Mouse (Mus musculus) embryonic facial prominence, embryonic 11.5 days (tissue): Measurements from ENCODE around the gene Postn. TPM values are rescaled to one million over a fixed set of nuclear protein-coding genes. Genes with fewer than 3 reads are reported as not detected.

Experiments used
- ATAC-seq: fragments of 200-750 bp; cut with Nextera tagmentation; replicated peaks from 2 replicates; pipeline ENCODE4 v1.8.0; 2017; ENCODE audit warnings: low read depth; ENCODE audit not compliant: insufficient number of reproducible peaks, low FRiP score, low TSS enrichment
- DNase-seq: peaks from one replicate; pipeline ENCODE4 v3.0.0-alpha.2; 2015; ENCODE audit warnings: low spot score
- H3K27ac ChIP-seq: fragments of 300-500 bp; sonication (generic); replicated peaks from 2 replicates; pipeline ENCODE4 v1.5.1; 2014; ENCODE audit warnings: mild to moderate bottlenecking, low read depth, low read length, control low read depth
- H3K27me3 ChIP-seq: fragments of 300-500 bp; sonication (generic); 2 replicates; pipeline ENCODE4 v1.6.1; 2014; ENCODE audit warnings: mild to moderate bottlenecking, low read length, moderate library complexity, mixed read lengths; ENCODE audit not compliant: control insufficient read depth, insufficient read depth
- H3K36me3 ChIP-seq: fragments of 300-500 bp; sonication (generic); replicated peaks from 2 replicates; pipeline ENCODE4 v1.6.1; 2014; ENCODE audit warnings: low read depth, mild to moderate bottlenecking, low read length, moderate library complexity, mixed read lengths; ENCODE audit not compliant: control insufficient read depth, insufficient read depth
- H3K4me1 ChIP-seq: fragments of 300-500 bp; sonication (generic); 2 replicates; pipeline ENCODE4 v1.6.1; 2014; ENCODE audit warnings: low read length, mixed read lengths; ENCODE audit not compliant: control insufficient read depth, insufficient read depth
- H3K4me2 ChIP-seq: fragments of 300-500 bp; sonication (generic); 2 replicates; pipeline ENCODE4 v1.6.1; 2014; ENCODE audit warnings: low read depth, mild to moderate bottlenecking, control low read depth, low read length, moderate library complexity
- H3K4me3 ChIP-seq: fragments of 300-500 bp; sonication (generic); 2 replicates; pipeline ENCODE4 v1.5.1; 2014; ENCODE audit warnings: low read depth, low read length, control low read depth
- H3K9ac ChIP-seq: fragments of 300-500 bp; sonication (generic); replicated peaks from 2 replicates; pipeline ENCODE4 v1.6.1; 2014; ENCODE audit warnings: mild to moderate bottlenecking, control low read depth, low read length
- H3K9me3 ChIP-seq: fragments of 300-500 bp; sonication (generic); replicated peaks from 2 replicates; pipeline ENCODE4 v1.6.1; 2016; ENCODE audit warnings: mild to moderate bottlenecking, low read length, inconsistent platforms, mixed read lengths; ENCODE audit not compliant: control insufficient read depth
- WGBS: fragments of 180-500 bp; shearing (Covaris S2); extraction: QIAGEN DNeasy Blood & Tissue Kit; methylation state at CpG from one replicate; pipeline ENCODE4 v1.1.7; 2014; 5-methylcytosine and 5-hydroxymethylcytosine counted together
- polyA plus RNA-seq: library from polyadenylated mRNA; unstranded; fragments of >200 nt; fragmentation: Nextera tagmentation; extraction: Ambion mirVana; gene quantifications from 2 replicates; pipeline ENCODE4 v1.2.1, GENCODE M21; 2014

Gene Postn
- polyA plus RNA-seq, 1 experiment from 2014 or later = 87.5 TPM

GRCm38 (mm10) chr3:54421666-54422065, 60.8 kb downstream of the Postn start:
- no peak overlapping the region for H3K4me2 ChIP-seq
- no peak overlapping the region for H3K9ac ChIP-seq
- H3K4me3 ChIP-seq = no peak overlapping the region
- no peaks in the 10 kb centered on the region for H3K36me3 ChIP-seq
- no peaks in the 10 kb centered on the region for H3K27me3 ChIP-seq
- DNase-seq = no peak
- no peak overlapping the region for H3K27ac ChIP-seq
- no peaks in the 10 kb centered on the region for H3K4me1 ChIP-seq
- H3K9me3 ChIP-seq = no peaks in the 10 kb centered on the region
- WGBS = 94% methylated on average over 2 of the region's 2 CpGs
- no peak for ATAC-seq

GRCm38 (mm10) chr3:54424146-54424545, 63.2 kb downstream of the Postn start:
- Histone ChIP-seq H3K36me3 (no peaks in the 10 kb centered on the region), H3K27me3 (no peaks in the 10 kb centered on the region), H3K27ac (no peak overlapping the region), H3K4me1 (no peaks in the 10 kb centered on the region), H3K9ac (no peak overlapping the region), H3K9me3 (no peaks in the 10 kb centered on the region), H3K4me3 (no peak overlapping the region), H3K4me2 (no peak overlapping the region)
- 85% methylated on average over 4 of the region's 4 CpGs for WGBS
- DNase-seq (no peak), ATAC-seq (no peak)

- WGBS = 80% methylated on average over 4 of the region's 4 CpGs
- H3K9me3 ChIP-seq = no peaks in the 10 kb centered on the region
- no peak overlapping the region for H3K4me3 ChIP-seq
- H3K36me3 ChIP-seq = no peaks in the 10 kb centered on the region
- DNase-seq (no peak), ATAC-seq (no peak)
- no peak overlapping the region for H3K9ac ChIP-seq
- no peaks in the 10 kb centered on the region for H3K4me1 ChIP-seq
- no peak overlapping the region for H3K27ac ChIP-seq
- no peaks in the 10 kb centered on the region for H3K27me3 ChIP-seq
- H3K4me2 ChIP-seq = no peak overlapping the region
Measured at GRCm38 (mm10) chr3:54431663-54432062, 70.8 kb downstream of the Postn start.

GRCm38 (mm10) chr3:54432167-54432566, 71.3 kb downstream of the Postn start:
- H3K36me3 ChIP-seq = no peaks in the 10 kb centered on the region
- H3K9me3 ChIP-seq = no peaks in the 10 kb centered on the region
- no peak overlapping the region for H3K9ac ChIP-seq
- no peak overlapping the region for H3K4me3 ChIP-seq
- no peaks in the 10 kb centered on the region for H3K4me1 ChIP-seq
- H3K27ac ChIP-seq = no peak overlapping the region
- DNase-seq (no peak), ATAC-seq (no peak)
- no peaks in the 10 kb centered on the region for H3K27me3 ChIP-seq
- no peak overlapping the region for H3K4me2 ChIP-seq
- 69% methylated on average over 6 of the region's 6 CpGs for WGBS

- 65% methylated on average over 4 of the region's 4 CpGs for WGBS
- Histone ChIP-seq H3K4me2 (no peak overlapping the region), H3K9ac (no peak overlapping the region), H3K27me3 (no peaks in the 10 kb centered on the region), H3K27ac (no peak overlapping the region), H3K36me3 (no peaks in the 10 kb centered on the region), H3K4me1 (no peaks in the 10 kb centered on the region), H3K9me3 (no peaks in the 10 kb centered on the region), H3K4me3 (no peak overlapping the region)
- DNase-seq (no peak), ATAC-seq (no peak)
Measured at GRCm38 (mm10) chr3:54432605-54433004, 71.7 kb downstream of the Postn start.

- DNase-seq (no peak), ATAC-seq (no peak)
- H3K4me3 ChIP-seq = no peak overlapping the region
- no peak overlapping the region for H3K4me2 ChIP-seq
- no peaks in the 10 kb centered on the region for H3K4me1 ChIP-seq
- H3K27ac ChIP-seq = no peak overlapping the region
- no peaks in the 10 kb centered on the region for H3K27me3 ChIP-seq
- WGBS = 89% methylated on average over 6 of the region's 6 CpGs
- no peaks in the 10 kb centered on the region for H3K9me3 ChIP-seq
- H3K36me3 ChIP-seq = no peaks in the 10 kb centered on the region
- H3K9ac ChIP-seq = no peak overlapping the region
Measured at GRCm38 (mm10) chr3:54434571-54434970, 73.7 kb downstream of the Postn start.

- ATAC-seq = no peak
- no peaks in the 10 kb centered on the region for H3K9me3 ChIP-seq
- DNase-seq = no peak
- H3K36me3 ChIP-seq = no peaks in the 10 kb centered on the region
- H3K4me1 ChIP-seq = no peaks in the 10 kb centered on the region
- H3K4me2 ChIP-seq = no peak overlapping the region
- no peak overlapping the region for H3K4me3 ChIP-seq
- no peak overlapping the region for H3K27ac ChIP-seq
- no peaks in the 10 kb centered on the region for H3K27me3 ChIP-seq
- no peak overlapping the region for H3K9ac ChIP-seq
- WGBS = 68% methylated on average over 1 of the region's 1 CpGs
Measured at GRCm38 (mm10) chr3:54436373-54436964, 75.6 kb downstream of the Postn start.
